Mouse (Mus musculus) limb, embryonic 13.5 days (tissue): ENCODE measurements around the gene Gpr152. TPM values are rescaled to one million over a fixed set of nuclear protein-coding genes. Genes with fewer than 3 reads are reported as not detected.
"Not testable (repeated sequence)": the region's sequence is repeated elsewhere in the genome, so short reads cannot be mapped to it uniquely, and the experiment has no call there.

Source experiments
- ATAC-seq: fragments of 200-750 bp; cut with Nextera tagmentation; 2 replicates; pipeline ENCODE4 v1.8.0; 2017; ENCODE audit warnings: low read depth, moderate number of reproducible peaks, moderate TSS enrichment; ENCODE audit not compliant: low FRiP score
- H3K27ac ChIP-seq: fragments of 300-500 bp; sonication (generic); 2 replicates; pipeline ENCODE4 v1.5.1; 2015; ENCODE audit warnings: inconsistent platforms, mild to moderate bottlenecking, moderate library complexity
- H3K27me3 ChIP-seq: fragments of 300-500 bp; sonication (generic); 2 replicates; pipeline ENCODE4 v1.6.1; 2015; ENCODE audit warnings: mild to moderate bottlenecking, inconsistent platforms
- H3K36me3 ChIP-seq: fragments of 300-500 bp; sonication (generic); 2 replicates; pipeline ENCODE4 v1.6.1; 2015; ENCODE audit warnings: inconsistent platforms, mild to moderate bottlenecking, moderate library complexity
- H3K4me1 ChIP-seq: fragments of 300-500 bp; sonication (generic); 2 replicates; pipeline ENCODE4 v1.6.1; 2015; ENCODE audit warnings: inconsistent platforms
- H3K4me2 ChIP-seq: fragments of 300-500 bp; sonication (generic); replicated peaks from 2 replicates; pipeline ENCODE4 v1.6.1; 2015; ENCODE audit warnings: inconsistent platforms, mild to moderate bottlenecking, moderate library complexity
- H3K4me3 ChIP-seq: fragments of 300-500 bp; sonication (generic); 2 replicates; pipeline ENCODE4 v1.5.1; 2015; ENCODE audit warnings: moderate library complexity, mild to moderate bottlenecking, inconsistent platforms
- H3K9ac ChIP-seq: fragments of 300-500 bp; sonication (generic); 2 replicates; pipeline ENCODE4 v1.6.1; 2015; ENCODE audit warnings: mild to moderate bottlenecking, inconsistent platforms
- H3K9me3 ChIP-seq: fragments of 300-500 bp; sonication (generic); 2 replicates; pipeline ENCODE4 v1.6.1; 2016; ENCODE audit warnings: inconsistent platforms
- WGBS: fragments of 180-500 bp; shearing (Covaris S2); methylation state at CpG from one replicate; pipeline ENCODE4 v1.1.7; 2015; 5-methylcytosine and 5-hydroxymethylcytosine counted together
- polyA plus RNA-seq: library from polyadenylated mRNA; unstranded; fragments of >200 nt; fragmentation: Nextera tagmentation; extraction: Ambion mirVana; gene quantifications from 2 replicates; pipeline ENCODE4 v1.2.1, GENCODE M21; 2015

Gpr152 gene
- polyA plus RNA-seq, 1 experiment from 2014 or later, result not detected

- not testable (repeated sequence) for H3K27me3 ChIP-seq, H3K4me2 ChIP-seq, H3K9me3 ChIP-seq, H3K4me3 ChIP-seq, H3K9ac ChIP-seq, H3K4me1 ChIP-seq, ATAC-seq, H3K27ac ChIP-seq
- 19% methylated on average over 8 of the region's 8 CpGs for WGBS
- peaks cover 28% of the 10 kb centered on the region for H3K36me3 ChIP-seq
Observed at GRCm38 (mm10) chr19:4135963-4136345, 3.6 kb upstream of the Gpr152 start.

- Histone ChIP-seq H3K4me1 (no peaks in the 10 kb centered on the region), H3K4me3 (no peak overlapping the region), H3K27ac (no peak overlapping the region), H3K9me3 (no peaks in the 10 kb centered on the region), H3K27me3 (no peaks in the 10 kb centered on the region), H3K36me3 (peaks cover 23% of the 10 kb centered on the region), H3K4me2 (no peak overlapping the region), H3K9ac (no peak overlapping the region)
- no peak for ATAC-seq
- WGBS, result 85% methylated on average over 5 of the region's 5 CpGs
Observed at GRCm38 (mm10) chr19:4136463-4136862, 3.1 kb upstream of the Gpr152 start.

- Histone ChIP-seq H3K9me3 (no peaks in the 10 kb centered on the region), H3K4me3 (no peak overlapping the region), H3K4me2 (no peak overlapping the region), H3K4me1 (no peaks in the 10 kb centered on the region), H3K27me3 (no peaks in the 10 kb centered on the region), H3K36me3 (peaks cover 8% of the 10 kb centered on the region), H3K27ac (no peak overlapping the region), H3K9ac (no peak overlapping the region)
- WGBS, result 82% methylated on average over 5 of the region's 5 CpGs
- no peak for ATAC-seq
Observed at GRCm38 (mm10) chr19:4137913-4138312, 1.7 kb upstream of the Gpr152 start.

- no peak for ATAC-seq
- H3K4me3 ChIP-seq, result no peak overlapping the region
Observed at GRCm38 (mm10) chr19:4140147-4140546, 560 bp downstream of the Gpr152 start.

GRCm38 (mm10) chr19:4142416-4143173 lies 3.0 kb downstream of the Gpr152 start:
- ATAC-seq, result no peak
- no peak overlapping the region for H3K4me2 ChIP-seq
- no peaks in the 10 kb centered on the region for H3K9me3 ChIP-seq
- H3K36me3 ChIP-seq, result no peaks in the 10 kb centered on the region
- H3K4me3 ChIP-seq, result no peak overlapping the region
- no peaks in the 10 kb centered on the region for H3K27me3 ChIP-seq
- H3K9ac ChIP-seq, result 0 out of 2 replicates have a peak overlapping the region, but pooled peaks have one; percentile 25
- 95% methylated on average over 18 of the region's 18 CpGs for WGBS
- H3K4me1 ChIP-seq, result peaks cover under 1% of the 10 kb centered on the region; the same call in 1 of the 2 replicates
- no peak overlapping the region for H3K27ac ChIP-seq

More at GRCm38 (mm10) chr19:4140147-4140546, 560 bp downstream of the Gpr152 start:
- Histone ChIP-seq H3K4me1 (no peaks in the 10 kb centered on the region), H3K36me3 (no peaks in the 10 kb centered on the region), H3K9me3 (no peaks in the 10 kb centered on the region), H3K27ac (no peak overlapping the region), H3K9ac (no peak overlapping the region), H3K27me3 (no peaks in the 10 kb centered on the region), H3K4me2 (no peak overlapping the region)
- 76% methylated on average over 6 of the region's 6 CpGs for WGBS

GRCm38 (mm10) chr19:4143759-4144268 lies 4.2 kb downstream of the Gpr152 start, which contains the start of gene Cabp4:
Gene Cabp4, minus strand, starts transcription at chr19:4144033.
- H3K4me2 ChIP-seq, result no peak within 1 kb of the TSS
- H3K27ac ChIP-seq, result no peak within 1 kb of the TSS
- peak within 1 kb of the TSS; percentile 19; the same call in 1 of the 2 replicates for H3K9ac ChIP-seq
- H3K4me1 ChIP-seq, result peaks cover 6% of the 10 kb centered on the region
- no peaks in the 10 kb centered on the region for H3K27me3 ChIP-seq
- H3K4me3 ChIP-seq, result no peak within 1 kb of the TSS
- H3K36me3 ChIP-seq, result no peaks in the 10 kb centered on the region
- H3K9me3 ChIP-seq, result no peaks in the 10 kb centered on the region
- 89% methylated on average over 7 of the region's 7 CpGs for WGBS
- no peak for ATAC-seq

- no peak for ATAC-seq
- Histone ChIP-seq H3K4me1 (peaks cover 15% of the 10 kb centered on the region), H3K36me3 (peaks cover 1% of the 10 kb centered on the region; the same call in 1 of the 2 replicates), H3K9ac (no peak overlapping the region), H3K4me2 (no peak overlapping the region), H3K27ac (no peak overlapping the region), H3K27me3 (no peaks in the 10 kb centered on the region), H3K9me3 (no peaks in the 10 kb centered on the region), H3K4me3 (no peak overlapping the region)
- WGBS, result 76% methylated on average over 16 of the region's 16 CpGs
Observed at GRCm38 (mm10) chr19:4144550-4145498, 5.2 kb downstream of the Gpr152 start.

- no peak overlapping the region for H3K27ac ChIP-seq
- no peaks in the 10 kb centered on the region for H3K27me3 ChIP-seq
- no peaks in the 10 kb centered on the region for H3K9me3 ChIP-seq
- no peak overlapping the region for H3K4me3 ChIP-seq
- H3K9ac ChIP-seq, result no peak overlapping the region
- H3K4me1 ChIP-seq, result peaks cover 18% of the 10 kb centered on the region
- 93% methylated on average over 5 of the region's 5 CpGs for WGBS
- no peak for ATAC-seq
- H3K36me3 ChIP-seq, result peaks cover 13% of the 10 kb centered on the region
- H3K4me2 ChIP-seq, result no peak overlapping the region
Observed at GRCm38 (mm10) chr19:4145936-4146335, 6.3 kb downstream of the Gpr152 start.

- ATAC-seq, result no peak
- Histone ChIP-seq H3K27ac (no peak overlapping the region), H3K36me3 (peaks cover 18% of the 10 kb centered on the region), H3K4me1 (peaks cover 18% of the 10 kb centered on the region), H3K27me3 (no peaks in the 10 kb centered on the region), H3K4me3 (no peak overlapping the region), H3K9ac (peak overlapping the region; percentile 27; the same call in 1 of the 2 replicates), H3K4me2 (no peak overlapping the region), H3K9me3 (no peaks in the 10 kb centered on the region)
- WGBS, result 67% methylated on average over 12 of the region's 12 CpGs
Observed at GRCm38 (mm10) chr19:4146366-4147021, 6.9 kb downstream of the Gpr152 start.

- WGBS, result 52% methylated on average over 3 of the region's 3 CpGs
- no peaks in the 10 kb centered on the region for H3K27me3 ChIP-seq
- no peak overlapping the region for H3K27ac ChIP-seq
Observed at GRCm38 (mm10) chr19:4147022-4147405, 7.4 kb downstream of the Gpr152 start.

GRCm38 (mm10) chr19:4147782-4148490 lies 8.3 kb downstream of the Gpr152 start:
- Histone ChIP-seq H3K36me3 (peaks cover 30% of the 10 kb centered on the region), H3K4me1 (peaks cover 18% of the 10 kb centered on the region), H3K9me3 (no peaks in the 10 kb centered on the region), H3K9ac (peak overlapping the region; percentile 91), H3K4me2 (peak overlapping the region; percentile 91), H3K27me3 (no peaks in the 10 kb centered on the region), H3K27ac (0 out of 2 replicates have a peak overlapping the region, but pooled peaks have one; percentile 0), H3K4me3 (peak overlapping the region; percentile 94)
- ATAC-seq, result no peak; the same call in 1 of the 2 replicates
- 38% methylated on average over 9 of the region's 9 CpGs for WGBS

More at GRCm38 (mm10) chr19:4147022-4147405, 7.4 kb downstream of the Gpr152 start:
- H3K4me3 ChIP-seq, result no peak overlapping the region
- no peaks in the 10 kb centered on the region for H3K9me3 ChIP-seq
- peaks cover 18% of the 10 kb centered on the region for H3K4me1 ChIP-seq
- ATAC-seq, result no peak
- H3K9ac ChIP-seq, result peak overlapping the region; percentile 27
- H3K36me3 ChIP-seq, result peaks cover 22% of the 10 kb centered on the region
- no peak overlapping the region for H3K4me2 ChIP-seq
